Mouse (Mus musculus) heart, adult 18-20 months (tissue): ENCODE measurements around the gene Ints6. TPM values are rescaled to one million over a fixed set of nuclear protein-coding genes. Genes with fewer than 3 reads are reported as not detected.

Experiments used
- DNase-seq, 2 experiments: peaks; one replicate each; pipeline ENCODE4 v3.0.0; 2021 to 2022; ENCODE audit warnings: mixed read lengths in 1 of 2
- long read RNA-seq, 2 experiments: library from polyadenylated mRNA; stranded (forward); transcript quantifications; one replicate each; pipeline ENCODE4 v2.0.0; 2021
- total RNA-seq, 2 experiments: library from RNA; stranded (reverse); gene quantifications; 2 replicates each; pipeline ENCODE4 v1.2.3; 2021

The Ints6 gene
- 10 to 100 TPM; 17.6 to 21.5 TPM for total RNA-seq
- long read RNA-seq, experiment 1, partial matches to known transcripts = 16 of 23 reads
- long read RNA-seq, experiment 1, other reads (novel, unspliced or antisense) = 7 of 23 reads
- long read RNA-seq, experiment 2, partial matches to known transcripts = 1 of 10 reads
- long read RNA-seq, experiment 2, other reads (novel, unspliced or antisense) = 9 of 10 reads

- peak; percentile 98 to 100 for DNase-seq
Observed at GRCm38 (mm10) chr14:62761036-62761881, at the start of gene Ints6. Gene Ints6, minus strand, starts transcription at chr14:62761169.

- peak; percentile 11 to 42 for DNase-seq
Observed at GRCm38 (mm10) chr14:62808661-62809523, 47.9 kb upstream of the Ints6 start.

GRCm38 (mm10) chr14:62806921-62807320 is 46.0 kb upstream of the Ints6 start:
- no peak for DNase-seq

- no peak for DNase-seq
Observed at GRCm38 (mm10) chr14:62803204-62803603, 42.2 kb upstream of the Ints6 start.

- no peak for DNase-seq
Observed at GRCm38 (mm10) chr14:62800791-62801190, 39.8 kb upstream of the Ints6 start.

GRCm38 (mm10) chr14:62798608-62799101 is 37.7 kb upstream of the Ints6 start:
- DNase-seq = no peak

- DNase-seq = no peak
Observed at GRCm38 (mm10) chr14:62795719-62796118, 34.8 kb upstream of the Ints6 start.

- DNase-seq = no peak
Observed at GRCm38 (mm10) chr14:62789282-62789681, 28.3 kb upstream of the Ints6 start.

- no peak for DNase-seq
Observed at GRCm38 (mm10) chr14:62782981-62783380, 22.0 kb upstream of the Ints6 start.

- no peak for DNase-seq
Observed at GRCm38 (mm10) chr14:62780520-62781316, 19.7 kb upstream of the Ints6 start.

GRCm38 (mm10) chr14:62778095-62778494 is 17.1 kb upstream of the Ints6 start:
- DNase-seq = no peak

GRCm38 (mm10) chr14:62775034-62775433 is 14.1 kb upstream of the Ints6 start:
- DNase-seq = no peak

GRCm38 (mm10) chr14:62774246-62774645 is 13.3 kb upstream of the Ints6 start:
- DNase-seq = no peak

- no peak for DNase-seq
Observed at GRCm38 (mm10) chr14:62773766-62774165, 12.8 kb upstream of the Ints6 start.

GRCm38 (mm10) chr14:62765398-62765797 is 4.4 kb upstream of the Ints6 start:
- DNase-seq = no peak

GRCm38 (mm10) chr14:62764371-62764770 is 3.4 kb upstream of the Ints6 start:
- no peak for DNase-seq

GRCm38 (mm10) chr14:62761943-62762342 is 974 bp upstream of the Ints6 start:
- DNase-seq = no peak

- DNase-seq = peak; percentile 65 to 80
Observed at GRCm38 (mm10) chr14:62760321-62761035, 491 bp downstream of the Ints6 start.

GRCm38 (mm10) chr14:62759771-62760320 is 1.1 kb downstream of the Ints6 start:
- peak; percentile 75 to 85 for DNase-seq

GRCm38 (mm10) chr14:62758714-62759113 is 2.3 kb downstream of the Ints6 start:
- no peak for DNase-seq
